Mouse (Mus musculus): ENCODE results near the gene Cd163l1.

GRCm38 (mm10) chr7:140208153-140208552, 9.9 kb upstream of the Cd163l1 start:
- TF ChIP-seq CTCF (IDR thresholded peaks at IDR 0.05; ENCODE audit: extremely low read depth, insufficient read depth, low read length) (no peak), POLR2A (IDR thresholded peaks at IDR 0.05; ENCODE audit: extremely low read depth, insufficient read depth, low read length) (no peak)
